Mouse (Mus musculus): ENCODE data around the gene Fgg. TPM values are rescaled to one million over a fixed set of nuclear protein-coding genes. Genes with fewer than 3 reads are reported as not detected.
A peak's percentile ranks its signal among the peaks of the same experiment; 100 is the strongest.

Gene Fgg
- polyA plus RNA-seq (2016; fragmentation: Nextera tagmentation; extraction: Ambion mirVana), result 0.70 and 40.7 TPM in 2 replicates

DNA sequence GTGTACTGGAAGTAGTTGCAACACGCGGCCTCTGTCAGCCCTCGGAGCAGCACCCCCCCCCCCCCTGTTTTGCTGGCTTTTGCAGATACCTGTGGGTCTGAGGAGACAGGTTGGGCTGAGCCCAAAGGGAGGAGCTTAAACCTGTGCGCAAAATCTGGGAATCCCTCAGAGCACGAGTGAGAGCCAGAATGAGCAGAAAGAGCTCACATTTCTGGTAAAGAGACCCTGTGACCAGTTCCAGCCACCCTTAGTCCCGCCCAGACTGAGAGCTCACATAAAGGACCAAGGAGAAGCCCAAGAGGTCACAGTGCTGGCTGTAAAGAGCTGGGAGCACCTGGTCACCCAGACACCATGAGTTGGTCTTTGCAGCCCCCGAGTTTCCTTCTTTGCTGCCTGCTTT, at the start of gene Fgg:
Gene Fgg (plus strand): TSS at position 168 of the 400 bp plus-strand sequence.
- Histone ChIP-seq H3K4me3 (no peak within 1 kb of the TSS), H3K27ac (no peak within 1 kb of the TSS)

DNA sequence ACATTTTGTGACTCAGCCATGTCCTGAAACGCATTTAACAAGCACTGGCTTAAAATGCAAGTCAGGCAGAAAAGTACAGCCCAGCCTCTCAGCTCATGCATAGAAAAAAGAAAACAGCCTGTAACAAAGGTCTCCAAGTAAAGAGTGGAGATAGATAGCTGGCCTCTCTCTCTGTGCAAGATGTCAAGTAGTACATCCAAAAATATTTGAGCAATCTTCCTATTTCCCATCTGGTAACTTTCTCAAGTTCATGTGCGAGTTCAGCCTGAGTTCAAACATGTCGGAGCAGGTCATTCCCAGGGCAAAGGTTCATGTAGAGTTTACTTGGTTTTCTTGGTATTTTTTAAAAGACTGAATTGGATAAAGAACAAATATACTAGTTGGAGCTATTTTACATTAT, 36.5 kb upstream of the Fgg start:
- DNase-seq (ENCODE audit: low spot score), result no peak
- Histone ChIP-seq H3K9me3 (no peaks in the 10 kb centered on the region), H3K4me1 (no peaks in the 10 kb centered on the region), H3K36me3 (no peaks in the 10 kb centered on the region), H3K4me3 (no peak overlapping the region), H3K27ac (no peak overlapping the region), H3K27me3 (ENCODE audit: insufficient read depth, poor library complexity, severe bottlenecking) (no peaks in the 10 kb centered on the region)
- WGBS, result 86% methylated on average over 3 of the region's 3 CpGs

More for the DNA sequence above, at the start of gene Fgg:
- no peak for DNase-seq (ENCODE audit: low spot score)
- Histone ChIP-seq H3K4me1 (no peaks in the 10 kb centered on the region), H3K9me3 (no peaks in the 10 kb centered on the region), H3K36me3 (no peaks in the 10 kb centered on the region), H3K27me3 (ENCODE audit: insufficient read depth, poor library complexity, severe bottlenecking) (no peaks in the 10 kb centered on the region; the same call in 1 of the 2 replicates)
- WGBS, result 50% methylated on average over 7 of the region's 7 CpGs

GRCm38 (mm10) chr3:82980818-82981217, 26.7 kb upstream of the Fgg start:
- Histone ChIP-seq H3K27me3 (ENCODE audit: insufficient read depth, poor library complexity, severe bottlenecking) (no peaks in the 10 kb centered on the region), H3K4me3 (no peak overlapping the region), H3K9me3 (no peaks in the 10 kb centered on the region), H3K36me3 (no peaks in the 10 kb centered on the region), H3K27ac (no peak overlapping the region), H3K4me1 (no peaks in the 10 kb centered on the region)
- WGBS, result 85% methylated on average over 6 of the region's 6 CpGs
- DNase-seq (ENCODE audit: low spot score), result no peak

DNA sequence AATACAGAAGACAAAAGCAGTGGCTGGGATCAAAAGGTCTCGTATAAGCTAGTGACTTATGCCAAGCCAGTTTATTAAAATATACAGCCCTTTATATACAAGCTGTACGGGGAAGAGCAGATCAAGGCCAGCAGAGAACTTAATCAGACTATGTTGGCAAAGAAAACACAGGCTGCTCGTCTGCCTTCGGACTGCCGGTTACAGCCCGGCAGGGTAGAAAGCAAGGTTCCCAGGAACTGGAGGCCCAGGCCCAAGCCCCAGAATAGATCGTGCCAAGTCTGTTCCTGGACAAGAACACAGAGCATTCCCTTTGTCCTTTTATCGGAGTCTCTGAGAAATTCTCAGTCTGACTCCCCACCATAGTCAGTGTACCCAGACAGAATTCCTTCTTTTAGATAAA, 25.7 kb upstream of the Fgg start:
- Histone ChIP-seq H3K27me3 (ENCODE audit: insufficient read depth, poor library complexity, severe bottlenecking) (no peaks in the 10 kb centered on the region), H3K27ac (no peak overlapping the region), H3K36me3 (no peaks in the 10 kb centered on the region), H3K9me3 (no peaks in the 10 kb centered on the region), H3K4me1 (no peaks in the 10 kb centered on the region), H3K4me3 (no peak overlapping the region)
- 72% methylated on average over 8 of the region's 8 CpGs for WGBS
- DNase-seq (ENCODE audit: low spot score), result no peak

- H3K4me3 ChIP-seq, result no peak overlapping the region
- H3K9me3 ChIP-seq, result no peaks in the 10 kb centered on the region
- 78% methylated on average over 2 of the region's 2 CpGs for WGBS
- no peaks in the 10 kb centered on the region for H3K27me3 ChIP-seq (ENCODE audit: insufficient read depth, poor library complexity, severe bottlenecking)
- H3K36me3 ChIP-seq, result no peaks in the 10 kb centered on the region
- H3K4me1 ChIP-seq, result no peaks in the 10 kb centered on the region
- no peak overlapping the region for H3K27ac ChIP-seq
- no peak for DNase-seq (ENCODE audit: low spot score)
These were observed 22.7 kb upstream of the Fgg start for GRCm38 (mm10) chr3:82984840-82985239.

- H3K4me3 ChIP-seq, result no peak overlapping the region
- 82% methylated on average over 12 of the region's 12 CpGs for WGBS
- H3K9me3 ChIP-seq, result no peaks in the 10 kb centered on the region
- no peaks in the 10 kb centered on the region for H3K36me3 ChIP-seq
- H3K27me3 ChIP-seq (ENCODE audit: insufficient read depth, poor library complexity, severe bottlenecking), result peaks cover 28% of the 10 kb centered on the region; the same call in 1 of the 2 replicates
- H3K27ac ChIP-seq, result no peak overlapping the region
- no peak for DNase-seq (ENCODE audit: low spot score)
- peaks cover 8% of the 10 kb centered on the region for H3K4me1 ChIP-seq
These were observed 15.6 kb upstream of the Fgg start for GRCm38 (mm10) chr3:82991963-82992362.

DNA sequence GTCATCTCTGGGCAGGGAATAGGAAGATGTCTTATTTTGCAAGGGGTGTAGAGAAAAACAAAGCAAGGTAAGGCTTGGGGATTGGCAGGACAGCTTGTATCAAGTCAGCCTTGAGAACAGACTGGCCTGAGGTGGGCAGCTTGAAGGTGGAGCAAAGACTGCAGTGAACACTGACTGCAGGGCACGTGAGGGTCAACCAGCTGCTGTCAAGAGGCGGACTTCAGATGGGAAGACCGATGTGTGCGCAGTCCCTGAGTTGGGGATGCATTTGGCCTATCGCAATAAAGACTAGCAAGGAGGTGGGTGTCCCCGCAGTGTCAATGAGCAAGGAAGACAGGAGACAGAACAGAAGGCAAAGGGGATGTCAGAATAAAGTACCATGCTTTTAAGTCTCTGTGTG, 14.6 kb upstream of the Fgg start:
- Histone ChIP-seq H3K4me1 (peaks cover 8% of the 10 kb centered on the region), H3K27me3 (ENCODE audit: insufficient read depth, poor library complexity, severe bottlenecking) (peaks cover 35% of the 10 kb centered on the region; the same call in 1 of the 2 replicates), H3K27ac (no peak overlapping the region), H3K36me3 (no peaks in the 10 kb centered on the region), H3K9me3 (no peaks in the 10 kb centered on the region), H3K4me3 (no peak overlapping the region)
- no peak for DNase-seq (ENCODE audit: low spot score)
- WGBS, result 82% methylated on average over 6 of the region's 6 CpGs

DNA sequence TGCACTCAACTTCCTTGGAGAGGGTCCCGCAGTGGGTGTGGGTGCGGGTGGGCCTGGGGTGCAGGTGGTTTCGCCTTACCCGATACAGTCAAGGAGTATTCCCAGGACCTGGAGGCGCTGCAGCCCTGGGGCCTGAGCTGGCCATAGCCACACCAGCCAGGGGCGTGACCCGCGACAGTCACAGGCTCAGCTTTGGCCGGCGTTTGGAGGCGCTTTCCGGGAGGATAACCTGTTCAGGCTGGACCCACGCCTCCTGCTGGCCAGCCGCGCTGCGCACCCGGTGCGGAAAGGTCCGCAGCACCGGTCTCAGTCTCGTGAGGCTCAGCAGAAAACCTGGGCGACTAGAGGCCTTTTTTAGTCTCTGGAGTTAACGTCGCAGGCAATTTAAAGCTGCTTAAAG, 12.2 kb upstream of the Fgg start:
- Histone ChIP-seq H3K4me3 (peak overlapping the region; percentile 54), H3K27ac (no peak overlapping the region), H3K27me3 (ENCODE audit: insufficient read depth, poor library complexity, severe bottlenecking) (peaks cover 35% of the 10 kb centered on the region; the same call in 1 of the 2 replicates), H3K4me1 (peaks cover 8% of the 10 kb centered on the region), H3K9me3 (no peaks in the 10 kb centered on the region), H3K36me3 (no peaks in the 10 kb centered on the region)
- WGBS, result 3% methylated on average over 24 of the region's 24 CpGs
- DNase-seq (ENCODE audit: low spot score), result peak; percentile 85

DNA sequence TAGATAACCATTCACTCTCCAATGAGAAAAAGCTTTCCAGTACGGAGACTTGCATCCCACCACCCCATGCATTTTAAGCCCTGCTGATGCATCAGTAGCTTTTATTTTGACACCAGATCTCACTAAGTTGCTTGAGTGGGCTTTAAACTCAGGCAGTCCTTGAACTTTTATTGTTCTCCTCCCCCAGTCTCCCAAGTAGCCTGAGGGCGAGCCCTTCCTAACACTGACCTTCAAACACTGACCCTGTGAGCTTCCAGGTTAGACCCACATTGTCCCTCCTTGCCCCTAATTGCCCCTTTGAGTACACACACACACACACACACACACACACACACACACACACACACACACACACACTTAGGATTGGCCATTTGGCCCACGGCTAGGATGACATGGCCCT, 10.9 kb upstream of the Fgg start:
- 70% methylated on average over 3 of the region's 3 CpGs for WGBS
- Histone ChIP-seq H3K36me3 (no peaks in the 10 kb centered on the region), H3K27me3 (ENCODE audit: insufficient read depth, poor library complexity, severe bottlenecking) (peaks cover 35% of the 10 kb centered on the region; the same call in 1 of the 2 replicates), H3K4me1 (peaks cover 8% of the 10 kb centered on the region), H3K27ac (no peak overlapping the region), H3K4me3 (no peak overlapping the region), H3K9me3 (no peaks in the 10 kb centered on the region)
- no peak for DNase-seq (ENCODE audit: low spot score)

DNA sequence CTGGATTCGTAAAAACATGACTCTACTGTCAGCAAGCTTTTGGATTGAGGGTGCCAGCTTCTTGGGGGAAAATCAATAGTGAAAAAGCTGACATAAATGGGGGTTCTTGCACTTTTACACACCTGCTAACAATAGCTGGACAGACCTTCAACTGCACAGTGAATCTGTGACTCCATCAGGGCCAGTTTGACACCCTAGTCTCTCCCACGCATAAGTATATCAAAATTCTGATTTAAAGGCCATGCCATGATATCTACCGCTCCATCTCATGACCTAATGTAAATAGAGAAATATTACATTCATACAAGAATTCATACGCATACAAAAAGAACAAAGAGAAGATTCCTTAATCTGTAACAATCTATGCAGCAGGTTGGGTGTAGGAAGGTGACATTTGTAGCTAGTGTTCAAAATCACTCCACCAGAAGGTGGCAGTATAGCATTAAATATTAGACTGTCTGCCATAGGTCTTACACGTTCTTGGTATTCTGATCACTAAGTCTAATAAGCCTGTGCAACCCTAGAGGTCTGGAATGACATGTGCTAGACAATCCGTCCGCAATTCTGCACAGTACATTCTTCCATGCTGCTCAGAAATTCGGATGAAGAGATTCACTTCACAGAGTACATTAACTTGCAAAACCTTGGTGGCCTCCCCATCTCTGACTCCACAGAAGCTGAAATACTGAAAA, 8.6 kb upstream of the Fgg start:
- Histone ChIP-seq H3K9me3 (no peaks in the 10 kb centered on the region), H3K4me1 (peaks cover 8% of the 10 kb centered on the region), H3K4me3 (no peak overlapping the region), H3K27me3 (ENCODE audit: insufficient read depth, poor library complexity, severe bottlenecking) (peaks cover 31% of the 10 kb centered on the region; the same call in 1 of the 2 replicates), H3K27ac (no peak overlapping the region), H3K36me3 (no peaks in the 10 kb centered on the region)
- DNase-seq (ENCODE audit: low spot score), result no peak
- 33% methylated on average over 8 of the region's 8 CpGs for WGBS

DNA sequence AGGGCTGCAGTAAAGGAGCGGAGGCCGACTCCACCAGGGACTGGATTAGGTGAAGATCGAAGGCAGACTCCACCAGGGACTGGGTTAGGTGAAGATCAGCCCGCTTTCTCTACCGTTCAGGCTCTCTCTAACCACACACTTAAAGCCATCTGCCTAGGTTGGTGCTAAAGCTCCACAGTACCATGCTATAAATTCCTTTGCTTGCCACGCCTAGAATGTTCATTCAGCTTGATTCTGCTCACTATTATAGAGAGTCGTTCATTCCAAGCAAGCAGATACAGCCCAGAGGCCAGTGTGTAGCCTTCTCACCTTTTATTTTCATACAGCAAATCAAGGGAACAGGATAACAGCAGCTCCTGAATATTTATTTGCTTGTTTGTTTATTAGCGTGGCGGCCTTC, 7.5 kb upstream of the Fgg start:
- no peak for DNase-seq (ENCODE audit: low spot score)
- Histone ChIP-seq H3K27ac (no peak overlapping the region), H3K9me3 (no peaks in the 10 kb centered on the region), H3K4me3 (no peak overlapping the region), H3K4me1 (peaks cover 6% of the 10 kb centered on the region), H3K36me3 (no peaks in the 10 kb centered on the region), H3K27me3 (ENCODE audit: insufficient read depth, poor library complexity, severe bottlenecking) (peaks cover 25% of the 10 kb centered on the region; the same call in 1 of the 2 replicates)
- 82% methylated on average over 9 of the region's 9 CpGs for WGBS

DNA sequence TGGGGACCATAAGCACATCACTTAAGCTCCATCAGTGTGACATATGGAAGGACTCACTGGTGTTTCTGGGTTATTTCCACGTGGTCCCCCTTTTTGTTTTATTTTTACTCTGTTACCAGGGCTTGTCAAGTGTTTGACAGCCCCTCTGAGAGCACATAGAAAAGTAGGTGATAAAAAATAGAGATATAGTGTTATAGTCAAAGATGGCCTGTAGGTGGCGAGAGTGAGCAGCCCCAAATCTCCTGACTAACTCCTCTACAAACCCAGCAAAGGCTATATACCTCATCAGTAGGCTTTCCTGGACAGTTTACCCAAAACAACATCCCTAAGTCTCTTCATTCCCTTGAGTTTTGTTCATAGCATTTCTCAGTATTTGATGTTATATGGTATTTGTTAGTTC, 5.3 kb upstream of the Fgg start:
- Histone ChIP-seq H3K4me3 (no peak overlapping the region), H3K27me3 (ENCODE audit: insufficient read depth, poor library complexity, severe bottlenecking) (peaks cover 5% of the 10 kb centered on the region; the same call in 1 of the 2 replicates), H3K36me3 (no peaks in the 10 kb centered on the region), H3K9me3 (no peaks in the 10 kb centered on the region), H3K27ac (no peak overlapping the region), H3K4me1 (no peaks in the 10 kb centered on the region)
- 0% methylated on average over 2 of the region's 2 CpGs for WGBS
- DNase-seq (ENCODE audit: low spot score), result no peak

DNA sequence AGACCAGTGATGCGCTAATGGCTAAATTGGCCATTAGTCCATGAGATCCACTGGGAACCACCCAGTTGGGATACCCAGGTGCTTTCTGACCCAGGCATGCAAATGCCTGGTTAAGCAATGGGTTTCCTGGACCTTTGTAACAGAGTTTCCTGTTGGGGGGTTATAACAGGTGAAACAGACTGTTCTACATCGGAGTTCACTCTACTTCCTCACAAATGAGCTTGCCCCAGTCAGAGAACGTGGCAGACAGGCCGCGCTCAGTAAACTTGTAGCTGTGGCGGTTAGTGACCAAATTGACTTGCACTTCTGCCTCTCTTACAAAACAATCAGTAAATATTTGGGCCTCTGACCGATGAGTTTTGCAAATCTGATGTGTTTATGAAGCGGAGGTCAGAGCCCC, 4.5 kb upstream of the Fgg start:
- Histone ChIP-seq H3K4me1 (no peaks in the 10 kb centered on the region), H3K27ac (no peak overlapping the region), H3K4me3 (no peak overlapping the region), H3K27me3 (ENCODE audit: insufficient read depth, poor library complexity, severe bottlenecking) (no peaks in the 10 kb centered on the region; the same call in 1 of the 2 replicates), H3K9me3 (no peaks in the 10 kb centered on the region), H3K36me3 (no peaks in the 10 kb centered on the region)
- WGBS, result 88% methylated on average over 8 of the region's 8 CpGs
- no peak for DNase-seq (ENCODE audit: low spot score)

DNA sequence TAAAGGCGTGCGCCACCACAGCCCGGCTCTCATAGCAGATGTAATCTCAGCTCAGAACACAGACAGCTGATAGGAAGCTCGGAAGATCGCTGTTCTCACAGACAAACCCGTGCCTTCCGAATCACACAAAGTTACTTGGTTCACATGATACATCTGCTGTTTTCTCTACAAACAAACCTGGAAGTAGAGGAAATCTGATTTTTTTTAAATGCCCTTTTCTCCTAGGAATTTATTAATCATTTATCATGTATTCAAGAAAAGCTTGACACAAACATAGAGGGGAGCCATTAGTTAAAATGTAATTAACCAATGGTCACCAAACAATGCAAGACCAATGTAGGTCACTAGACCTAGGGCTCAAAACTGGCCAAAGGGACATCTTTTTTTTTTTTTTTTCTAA, 2.7 kb upstream of the Fgg start:
- H3K36me3 ChIP-seq, result no peaks in the 10 kb centered on the region
- no peak overlapping the region for H3K27ac ChIP-seq
- no peaks in the 10 kb centered on the region; the same call in 1 of the 2 replicates for H3K27me3 ChIP-seq (ENCODE audit: insufficient read depth, poor library complexity, severe bottlenecking)
- 87% methylated on average over 7 of the region's 7 CpGs for WGBS
- no peak overlapping the region for H3K4me3 ChIP-seq
- no peak for DNase-seq (ENCODE audit: low spot score)
- no peaks in the 10 kb centered on the region for H3K4me1 ChIP-seq
- H3K9me3 ChIP-seq, result no peaks in the 10 kb centered on the region
